9 mouse cellular contexts compared by ENCODE assay signal in genomic region chr19:29820966-29821365, GRCm38 (mm10). TPM values are rescaled to one million over a fixed set of nuclear protein-coding genes. Genes with fewer than 3 reads are reported as not detected.
DNase-seq lines count a peak whose midpoint lies in the region; ATAC-seq and TF ChIP-seq lines count a peak whose summit lies in the region.
"Had no signal": no experiment of that assay in that cellular context is flagged by ENCODE, and none has a peak within 500 bp of the region (broad histone marks: within the 10 kb centered on the region; RNA-seq: fewer than 3 reads in every experiment).

No protein-coding gene starts in this region.

- peak; percentile 73 for TF ChIP-seq CTCF in heart, adult 2 months (IDR thresholded peaks at IDR 0.05)
- TF ChIP-seq CTCF in midbrain, postnatal 0 days (IDR thresholded peaks at IDR 0.05) = peak; percentile 70

- intact Hi-C loops in heart, adult 2 months (cut with DNase I) = loop anchor here (1.0 to 10.0 kb wide), 2 partner anchors 124 to 137 kb away; no protein-coding TSS in a partner anchor
- intact Hi-C loops in gastrocnemius, postnatal 14 days (cut with DNase I; ENCODE audit: low total_unique reads) = loop anchor here (2.0 to 10.0 kb wide), 3 partner anchors 136 to 384 kb away; no protein-coding TSS in a partner anchor

- no peaks in the 10 kb centered on the region for H3K9me3 ChIP-seq in heart, embryonic 12.5 days (replicated peaks)
- H3K9me3 ChIP-seq in midbrain, postnatal 0 days (ENCODE audit: low read length) = no peaks in the 10 kb centered on the region
- no peaks in the 10 kb centered on the region for H3K9me3 ChIP-seq in midbrain, embryonic 13.5 days
- H3K9me3 ChIP-seq: neural tube, embryonic 12.5 days had no signal

- no peaks in the 10 kb centered on the region for H3K36me3 ChIP-seq in heart, adult 2 months (ENCODE audit: control insufficient read depth, insufficient read depth, low read length)
- no peaks in the 10 kb centered on the region for H3K36me3 ChIP-seq in heart, embryonic 12.5 days
- H3K36me3 ChIP-seq in midbrain, postnatal 0 days (ENCODE audit: insufficient read depth, low read length) = no peaks in the 10 kb centered on the region
- no peaks in the 10 kb centered on the region for H3K36me3 ChIP-seq in midbrain, embryonic 13.5 days
- H3K36me3 ChIP-seq: neural tube, embryonic 12.5 days had no signal

- no peak for DNase-seq in heart, adult 2 months
- DNase-seq in midbrain, postnatal 0 days (ENCODE audit: low spot score) = peak; percentile 78
- DNase-seq in T-cell, adult 2 months (ENCODE audit: low spot score) = peak; percentile 56
- DNase-seq in natural killer cell, adult 2 months (ENCODE audit: low spot score in 2 of 2) = peak; percentile 43 to 44
- DNase-seq in gastrocnemius, postnatal 14 days = no peak

- H3K4me2 ChIP-seq in heart, embryonic 12.5 days = no peak overlapping the region
- H3K4me2 ChIP-seq in midbrain, postnatal 0 days (ENCODE audit: low read depth, low read length, poor library complexity, severe bottlenecking) = no peak overlapping the region
- no peak overlapping the region for H3K4me2 ChIP-seq in midbrain, embryonic 13.5 days (replicated peaks)
- H3K4me2 ChIP-seq: neural tube, embryonic 12.5 days had no signal

- H3K27ac ChIP-seq in heart, adult 2 months = no peak overlapping the region
- no peak overlapping the region for H3K27ac ChIP-seq in heart, embryonic 12.5 days (ENCODE audit: poor library complexity, severe bottlenecking)
- no peak overlapping the region for H3K27ac ChIP-seq in midbrain, postnatal 0 days (ENCODE audit: low read depth, low read length)
- H3K27ac ChIP-seq in midbrain, embryonic 13.5 days = no peak overlapping the region
- H3K27ac ChIP-seq: neural tube, embryonic 12.5 days had no signal

- H3K9ac ChIP-seq in heart, adult 2 months (ENCODE audit: low read depth, low read length) = no peak overlapping the region
- H3K9ac ChIP-seq in heart, embryonic 12.5 days = no peak overlapping the region
- H3K9ac ChIP-seq in midbrain, postnatal 0 days (replicated peaks; ENCODE audit: low read length, poor library complexity, severe bottlenecking) = no peak overlapping the region
- H3K9ac ChIP-seq in midbrain, embryonic 13.5 days (replicated peaks) = no peak overlapping the region
- H3K9ac ChIP-seq: neural tube, embryonic 12.5 days had no signal

- H3K4me3 ChIP-seq in heart, adult 2 months = no peak overlapping the region
- H3K4me3 ChIP-seq in heart, embryonic 12.5 days = no peak overlapping the region
- H3K4me3 ChIP-seq in midbrain, postnatal 0 days (ENCODE audit: low read depth, low read length) = no peak overlapping the region
- no peak overlapping the region for H3K4me3 ChIP-seq in midbrain, embryonic 13.5 days (replicated peaks)
- H3K4me3 ChIP-seq: neural tube, embryonic 12.5 days had no signal

- no peaks in the 10 kb centered on the region for H3K27me3 ChIP-seq in heart, adult 2 months (ENCODE audit: control insufficient read depth, insufficient read depth, low read length)
- H3K27me3 ChIP-seq in heart, embryonic 12.5 days (replicated peaks) = no peaks in the 10 kb centered on the region
- H3K27me3 ChIP-seq in midbrain, postnatal 0 days (ENCODE audit: insufficient read depth, low read length) = no peaks in the 10 kb centered on the region
- H3K27me3 ChIP-seq in midbrain, embryonic 13.5 days = no peaks in the 10 kb centered on the region
- H3K27me3 ChIP-seq: neural tube, embryonic 12.5 days had no signal

- no peaks in the 10 kb centered on the region for H3K4me1 ChIP-seq in heart, adult 2 months (ENCODE audit: control insufficient read depth, insufficient read depth, low read length)
- no peaks in the 10 kb centered on the region for H3K4me1 ChIP-seq in heart, embryonic 12.5 days (replicated peaks)
- H3K4me1 ChIP-seq in midbrain, postnatal 0 days (ENCODE audit: insufficient read depth, low read length) = no peaks in the 10 kb centered on the region
- H3K4me1 ChIP-seq in midbrain, embryonic 13.5 days (replicated peaks) = no peaks in the 10 kb centered on the region
- H3K4me1 ChIP-seq: neural tube, embryonic 12.5 days had no signal

- no peak for ATAC-seq in heart, embryonic 12.5 days (ENCODE audit: insufficient number of reproducible peaks, low FRiP score)
- ATAC-seq in midbrain, postnatal 0 days (ENCODE audit: low FRiP score) = no peak
- no peak for ATAC-seq in midbrain, embryonic 13.5 days
- peak; percentile 72 for ATAC-seq in erythroblast, adult 5-6 weeks (replicated peaks; ENCODE audit: low FRiP score, poor library complexity, severe bottlenecking)

- TF ChIP-seq EP300 in heart, adult 2 months (IDR thresholded peaks at IDR 0.05; ENCODE audit: insufficient read depth, low read depth, low read length) = no peak

- H3K79me2 ChIP-seq in heart, adult 2 months (replicated peaks; ENCODE audit: control insufficient read depth, insufficient read depth, low read length) = no peaks in the 10 kb centered on the region

- no peak for TF ChIP-seq POLR2A in heart, adult 2 months (IDR thresholded peaks at IDR 0.05; ENCODE audit: insufficient read depth, low read depth, low read length)

RNA-seq across cellular contexts. Expression of gene Ranbp6, which starts 8.2 kb away (rescaled TPM):
- 10 to 100 TPM; 13.4 to 14.2 TPM for total RNA-seq in heart, adult 2 months (2021)
- polyA plus RNA-seq in heart, adult 2 months (2012; rRNA removed) = 2.8 and 7.9 TPM in 2 replicates
- 19.7 and 20.7 TPM in 2 replicates for polyA plus RNA-seq in heart, embryonic 12.5 days (2016; fragmentation: Nextera tagmentation; extraction: Ambion mirVana)
- 47.2 and 62.2 TPM in 2 replicates for total RNA-seq in midbrain, postnatal 0 days (2014; rRNA removed)
- polyA plus RNA-seq in midbrain, postnatal 0 days (2015; fragmentation: Nextera tagmentation; extraction: Ambion mirVana) = 38.8 and 39.4 TPM in 2 replicates
- polyA plus RNA-seq in midbrain, embryonic 13.5 days (2015; fragmentation: Nextera tagmentation; extraction: Ambion mirVana) = 46.4 and 50.1 TPM in 2 replicates
- 4.8 TPM in 2 replicates for total RNA-seq in erythroblast, adult 5-6 weeks (2015; ENCODE audit: low replicate concordance)
- total RNA-seq in erythroblast, adult 5-6 weeks (2017; ENCODE audit: low replicate concordance) = 5.9 and 9.5 TPM in 2 replicates
- total RNA-seq in gastrocnemius, postnatal 14 days (2021) = 1 to 10 TPM; 8.0 to 8.1 TPM

RNA-seq across cellular contexts. Expression of gene 9930021J03Rik, which starts 15.2 kb away (rescaled TPM):
- total RNA-seq in heart, adult 2 months (2021) = 10 to 100 TPM; 11.8 to 12.9 TPM
- 5.7 and 12.2 TPM in 2 replicates for polyA plus RNA-seq in heart, adult 2 months (2012; rRNA removed)
- 3.7 and 4.2 TPM in 2 replicates for polyA plus RNA-seq in heart, embryonic 12.5 days (2016; fragmentation: Nextera tagmentation; extraction: Ambion mirVana)
- 27.0 and 27.5 TPM in 2 replicates for total RNA-seq in midbrain, postnatal 0 days (2014; rRNA removed)
- polyA plus RNA-seq in midbrain, postnatal 0 days (2015; fragmentation: Nextera tagmentation; extraction: Ambion mirVana) = 5.1 and 6.3 TPM in 2 replicates
- polyA plus RNA-seq in midbrain, embryonic 13.5 days (2015; fragmentation: Nextera tagmentation; extraction: Ambion mirVana) = 7.6 and 7.7 TPM in 2 replicates
- 6.5 and 10.0 TPM in 2 replicates for total RNA-seq in erythroblast, adult 5-6 weeks (2015; ENCODE audit: low replicate concordance)
- total RNA-seq in erythroblast, adult 5-6 weeks (2017; ENCODE audit: low replicate concordance) = 6.6 and 8.4 TPM in 2 replicates
- 10 to 100 TPM in 1 of 2 experiments, 1 to 10 TPM in 1; 8.8 to 11.0 TPM for total RNA-seq in gastrocnemius, postnatal 14 days (2021)

Comparison
In these comparisons a context has a peak if more than half of its experiments do, and no peak if none do; other contexts are left out.
1. DNase-seq: peak in midbrain, postnatal 0 days (single experiment), T-cell, adult 2 months (single experiment) and natural killer cell, adult 2 months (2 of 2); none in heart, adult 2 months (0 of 2) and gastrocnemius, postnatal 14 days (single experiment).